Mouse (Mus musculus) hindbrain, embryonic 13.5 days (tissue): Measurements from ENCODE around the gene Cntn4. TPM values are rescaled to one million over a fixed set of nuclear protein-coding genes. Genes with fewer than 3 reads are reported as not detected.

Source experiments
- ATAC-seq: fragments of 200-750 bp; cut with Nextera tagmentation; 2 replicates; pipeline ENCODE4 v1.8.0; 2017; ENCODE audit warnings: moderate TSS enrichment; ENCODE audit not compliant: low FRiP score
- H3K27ac ChIP-seq: fragments of 300-500 bp; sonication (generic); 2 replicates; pipeline ENCODE4 v1.5.1; 2015; ENCODE audit warnings: inconsistent platforms, mild to moderate bottlenecking, moderate library complexity
- H3K27me3 ChIP-seq: fragments of 300-500 bp; sonication (generic); 2 replicates; pipeline ENCODE4 v1.6.1; 2015; ENCODE audit warnings: mild to moderate bottlenecking, inconsistent platforms
- H3K36me3 ChIP-seq: fragments of 300-500 bp; sonication (generic); 2 replicates; pipeline ENCODE4 v1.6.1; 2015; ENCODE audit warnings: mild to moderate bottlenecking, inconsistent platforms
- H3K4me1 ChIP-seq: fragments of 300-500 bp; sonication (generic); replicated peaks from 2 replicates; pipeline ENCODE4 v1.6.1; 2015; ENCODE audit warnings: inconsistent platforms
- H3K4me2 ChIP-seq: fragments of 300-500 bp; sonication (generic); 2 replicates; pipeline ENCODE4 v1.6.1; 2015; ENCODE audit warnings: inconsistent platforms, mild to moderate bottlenecking, moderate library complexity
- H3K4me3 ChIP-seq: fragments of 300-500 bp; sonication (generic); 2 replicates; pipeline ENCODE4 v1.5.1; 2015; ENCODE audit warnings: mild to moderate bottlenecking, inconsistent platforms
- H3K9ac ChIP-seq: fragments of 300-500 bp; sonication (generic); 2 replicates; pipeline ENCODE4 v1.6.1; 2015; ENCODE audit warnings: mild to moderate bottlenecking, inconsistent platforms
- H3K9me3 ChIP-seq: fragments of 300-500 bp; sonication (generic); 2 replicates; pipeline ENCODE4 v1.6.1; 2016; ENCODE audit warnings: inconsistent platforms
- WGBS: fragments of 180-500 bp; shearing (Covaris S2); methylation state at CpG from one replicate; pipeline ENCODE4 v1.1.7; 2015; 5-methylcytosine and 5-hydroxymethylcytosine counted together
- polyA plus RNA-seq: library from polyadenylated mRNA; unstranded; fragments of >200 nt; fragmentation: Nextera tagmentation; extraction: Ambion mirVana; gene quantifications from 2 replicates; pipeline ENCODE4 v1.2.1, GENCODE M21; 2015

The Cntn4 gene
- polyA plus RNA-seq, 1 experiment from 2014 or later = 18.3 TPM

DNA sequence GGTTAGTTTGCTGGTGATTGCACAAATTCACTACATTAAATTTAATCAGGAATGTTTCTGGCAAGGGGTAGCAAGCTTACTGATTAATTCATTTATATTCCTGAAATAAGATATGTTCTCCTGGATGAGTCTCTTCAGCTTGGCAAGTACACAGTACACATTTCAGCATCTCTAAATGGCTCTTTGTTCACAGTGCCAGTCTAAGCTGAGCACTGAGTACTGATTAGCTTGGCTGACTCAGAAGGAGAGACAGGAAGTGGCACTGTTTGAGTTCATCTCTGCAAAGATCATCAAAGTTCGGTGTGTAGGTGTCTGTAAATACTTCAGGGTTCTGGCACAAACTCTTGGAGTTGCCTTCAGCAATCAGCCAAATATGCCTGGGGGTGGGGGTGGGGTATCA, 169.8 kb downstream of the Cntn4 start:
- Histone ChIP-seq H3K9me3 (no peaks in the 10 kb centered on the region), H3K4me2 (no peak overlapping the region), H3K27me3 (no peaks in the 10 kb centered on the region), H3K4me3 (no peak overlapping the region), H3K36me3 (no peaks in the 10 kb centered on the region), H3K27ac (no peak overlapping the region), H3K4me1 (no peaks in the 10 kb centered on the region), H3K9ac (no peak overlapping the region)
- 71% methylated on average over 1 of the region's 1 CpGs for WGBS
- ATAC-seq = no peak

DNA sequence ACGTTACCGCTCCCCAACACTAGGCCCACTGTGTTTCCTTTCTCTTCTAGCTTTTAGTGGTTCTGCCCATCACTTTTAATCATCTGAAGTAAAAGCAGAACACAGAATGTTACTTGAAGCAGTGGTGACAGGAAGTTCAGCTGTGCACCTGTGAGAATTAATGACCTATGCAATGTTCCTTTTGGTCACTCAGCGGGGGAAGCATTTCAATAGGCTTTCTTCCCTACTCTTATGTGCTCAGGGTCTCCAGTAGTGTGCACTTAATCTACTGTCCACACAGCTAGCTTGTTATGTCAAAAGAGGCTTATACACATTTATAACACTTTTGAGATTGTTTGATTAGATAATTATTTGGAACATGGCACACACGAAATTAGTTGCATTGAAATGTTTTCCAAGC, 215.4 kb downstream of the Cntn4 start:
- Histone ChIP-seq H3K36me3 (no peaks in the 10 kb centered on the region), H3K27me3 (no peaks in the 10 kb centered on the region), H3K4me1 (no peaks in the 10 kb centered on the region), H3K27ac (no peak overlapping the region), H3K4me2 (no peak overlapping the region), H3K4me3 (no peak overlapping the region), H3K9ac (no peak overlapping the region), H3K9me3 (no peaks in the 10 kb centered on the region)
- 86% methylated on average over 4 of the region's 4 CpGs for WGBS
- no peak for ATAC-seq

- H3K4me3 ChIP-seq = no peak overlapping the region
- 79% methylated on average over 1 of the region's 1 CpGs for WGBS
- H3K27me3 ChIP-seq = no peaks in the 10 kb centered on the region
- H3K36me3 ChIP-seq = no peaks in the 10 kb centered on the region
- H3K9ac ChIP-seq = no peak overlapping the region
- no peak overlapping the region for H3K27ac ChIP-seq
- H3K9me3 ChIP-seq = no peaks in the 10 kb centered on the region
- no peak for ATAC-seq
- H3K4me1 ChIP-seq = no peaks in the 10 kb centered on the region
- H3K4me2 ChIP-seq = no peak overlapping the region
These were observed 261.0 kb downstream of the Cntn4 start for GRCm38 (mm10) chr6:105938485-105938884.

DNA sequence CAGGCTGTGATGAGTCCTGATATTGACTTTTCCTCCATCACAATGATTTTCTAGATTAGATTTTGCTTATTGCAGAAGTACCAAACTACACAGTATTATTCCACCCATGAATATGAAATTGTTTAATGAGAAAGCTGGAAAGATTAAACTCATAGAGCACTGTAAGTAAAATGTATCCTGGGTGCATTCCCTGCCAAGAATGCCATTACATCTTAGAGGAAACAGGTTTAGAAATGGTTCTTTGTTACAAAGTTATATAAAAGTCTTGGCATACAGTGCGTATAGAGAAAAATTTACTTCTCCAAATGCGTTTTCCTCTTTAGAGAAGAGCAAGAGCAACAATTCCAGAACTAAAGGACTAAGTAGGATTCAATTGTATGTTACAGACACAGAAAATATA, 261.8 kb downstream of the Cntn4 start:
- Histone ChIP-seq H3K27ac (no peak overlapping the region), H3K4me2 (no peak overlapping the region)
- WGBS = 83% methylated on average over 2 of the region's 2 CpGs

GRCm38 (mm10) chr6:105940591-105940990, 263.1 kb downstream of the Cntn4 start:
- H3K4me3 ChIP-seq = no peak overlapping the region
- no peak overlapping the region for H3K4me2 ChIP-seq
- H3K27ac ChIP-seq = no peak overlapping the region
- ATAC-seq = no peak
- no peaks in the 10 kb centered on the region for H3K36me3 ChIP-seq
- H3K4me1 ChIP-seq = no peaks in the 10 kb centered on the region
- H3K9me3 ChIP-seq = no peaks in the 10 kb centered on the region
- H3K9ac ChIP-seq = no peak overlapping the region
- no peaks in the 10 kb centered on the region for H3K27me3 ChIP-seq

More for the DNA sequence above, 261.8 kb downstream of the Cntn4 start:
- H3K9me3 ChIP-seq = no peaks in the 10 kb centered on the region
- H3K9ac ChIP-seq = no peak overlapping the region
- no peaks in the 10 kb centered on the region for H3K36me3 ChIP-seq
- no peaks in the 10 kb centered on the region for H3K4me1 ChIP-seq
- ATAC-seq = no peak
- H3K27me3 ChIP-seq = no peaks in the 10 kb centered on the region
- H3K4me3 ChIP-seq = no peak overlapping the region

DNA sequence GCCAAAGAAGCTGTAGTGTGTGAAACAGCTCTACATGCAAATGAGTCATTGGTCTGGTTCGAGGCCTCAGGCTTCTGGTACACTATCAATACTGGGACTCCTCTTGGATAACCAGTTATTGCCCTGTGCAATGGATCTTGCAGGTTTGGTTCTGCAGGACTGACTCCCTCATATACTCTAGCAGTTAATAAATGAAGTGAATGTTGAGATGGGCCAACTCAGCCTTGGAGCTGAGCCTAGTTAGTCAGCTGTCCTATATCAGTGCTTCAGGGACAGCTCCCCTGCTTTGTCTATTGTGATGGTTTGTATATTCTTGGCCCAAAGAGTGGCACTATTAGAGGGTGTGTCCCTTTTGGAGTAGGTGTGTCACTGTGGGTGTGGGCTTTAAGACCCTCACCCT, 314.0 kb downstream of the Cntn4 start:
- H3K9ac ChIP-seq = no peak overlapping the region
- H3K9me3 ChIP-seq = no peaks in the 10 kb centered on the region
- no peaks in the 10 kb centered on the region for H3K27me3 ChIP-seq
- H3K4me3 ChIP-seq = no peak overlapping the region
- no peak for ATAC-seq
- 86% methylated on average over 1 of the region's 1 CpGs for WGBS
- no peak overlapping the region for H3K4me2 ChIP-seq
- H3K27ac ChIP-seq = no peak overlapping the region
- H3K4me1 ChIP-seq = no peaks in the 10 kb centered on the region
- no peaks in the 10 kb centered on the region for H3K36me3 ChIP-seq

- no peak for ATAC-seq
- Histone ChIP-seq H3K4me3 (no peak overlapping the region), H3K27me3 (no peaks in the 10 kb centered on the region), H3K36me3 (no peaks in the 10 kb centered on the region), H3K4me1 (no peaks in the 10 kb centered on the region), H3K4me2 (no peak overlapping the region), H3K9me3 (no peaks in the 10 kb centered on the region), H3K9ac (no peak overlapping the region), H3K27ac (no peak overlapping the region)
- 90% methylated on average over 5 of the region's 5 CpGs for WGBS
These were observed 335.6 kb downstream of the Cntn4 start for GRCm38 (mm10) chr6:106013018-106013417.

DNA sequence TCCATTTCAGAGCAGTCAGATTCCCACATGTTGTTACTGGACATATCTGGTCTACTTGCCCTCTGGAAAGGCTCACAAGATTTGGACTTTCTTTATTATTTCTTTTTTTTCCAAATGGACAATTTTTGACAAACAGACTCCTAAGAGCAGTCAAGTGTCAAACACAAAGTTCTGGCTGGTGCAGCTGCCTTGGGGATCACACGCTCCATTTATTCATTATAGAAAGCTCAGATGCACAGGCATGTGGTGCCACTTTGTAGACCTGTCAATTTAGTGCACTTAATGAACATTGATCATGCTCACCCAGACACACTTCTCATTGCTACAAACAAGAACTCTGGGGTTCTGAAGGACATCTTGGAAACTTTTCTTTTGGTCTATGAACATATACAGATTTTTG, 337.7 kb downstream of the Cntn4 start:
- no peaks in the 10 kb centered on the region for H3K27me3 ChIP-seq
- H3K27ac ChIP-seq = no peak overlapping the region
- WGBS = 58% methylated on average over 1 of the region's 1 CpGs
- no peak overlapping the region for H3K4me3 ChIP-seq
- H3K9me3 ChIP-seq = no peaks in the 10 kb centered on the region
- H3K4me1 ChIP-seq = no peaks in the 10 kb centered on the region
- H3K4me2 ChIP-seq = no peak overlapping the region
- no peak for ATAC-seq
- no peaks in the 10 kb centered on the region for H3K36me3 ChIP-seq
- H3K9ac ChIP-seq = no peak overlapping the region

DNA sequence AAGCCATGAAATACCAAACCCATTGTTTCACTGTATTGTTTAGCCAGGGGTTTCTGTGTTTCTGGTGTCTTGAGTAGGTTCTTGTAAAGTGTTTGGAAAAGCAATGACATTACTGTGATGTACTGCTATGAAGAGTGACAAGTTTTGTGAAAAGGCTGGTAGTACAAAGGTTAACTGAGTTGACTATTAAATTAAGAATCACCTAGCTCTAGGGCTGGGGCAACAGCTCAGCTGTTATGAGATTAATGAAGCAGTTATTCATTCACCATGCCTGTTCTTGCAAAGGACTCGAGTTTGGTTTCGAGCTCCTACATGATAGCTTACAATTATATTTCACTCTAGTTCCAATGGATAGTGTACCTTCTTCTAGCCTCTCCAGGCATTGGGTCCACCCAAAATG, 371.4 kb downstream of the Cntn4 start:
- Histone ChIP-seq H3K4me2 (no peak overlapping the region), H3K4me3 (no peak overlapping the region), H3K9me3 (no peaks in the 10 kb centered on the region), H3K9ac (no peak overlapping the region), H3K27me3 (no peaks in the 10 kb centered on the region), H3K36me3 (no peaks in the 10 kb centered on the region), H3K4me1 (no peaks in the 10 kb centered on the region), H3K27ac (no peak overlapping the region)
- WGBS = 81% methylated on average over 2 of the region's 2 CpGs
- ATAC-seq = no peak

DNA sequence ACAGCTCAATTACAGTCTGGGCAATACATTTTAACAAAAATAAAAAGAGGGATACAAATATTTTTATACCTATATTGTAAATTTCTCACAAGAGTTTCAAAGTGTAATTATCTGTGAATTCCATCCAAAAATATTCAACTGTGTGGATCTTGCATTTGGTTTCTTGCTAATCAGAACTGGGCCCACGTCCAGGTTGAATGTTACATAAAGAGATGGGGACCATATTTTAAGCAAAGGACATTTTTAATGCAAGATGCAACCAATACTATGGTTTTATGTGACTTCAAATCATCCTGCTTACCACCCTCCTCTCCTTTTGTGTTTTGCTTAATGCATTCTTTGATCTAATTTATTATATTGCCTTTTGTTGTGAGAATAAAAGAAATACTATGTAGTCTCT, 378.7 kb downstream of the Cntn4 start:
- H3K36me3 ChIP-seq = no peaks in the 10 kb centered on the region
- no peak for ATAC-seq
- no peak overlapping the region for H3K4me3 ChIP-seq
- no peak overlapping the region for H3K4me2 ChIP-seq
- H3K9me3 ChIP-seq = no peaks in the 10 kb centered on the region
- no peaks in the 10 kb centered on the region for H3K4me1 ChIP-seq
- H3K27ac ChIP-seq = no peak overlapping the region
- WGBS = 86% methylated on average over 1 of the region's 1 CpGs
- no peak overlapping the region for H3K9ac ChIP-seq
- no peaks in the 10 kb centered on the region for H3K27me3 ChIP-seq

GRCm38 (mm10) chr6:106078071-106078603, 400.7 kb downstream of the Cntn4 start:
- no peaks in the 10 kb centered on the region for H3K9me3 ChIP-seq
- WGBS = 27% methylated on average over 4 of the region's 4 CpGs
- H3K9ac ChIP-seq = no peak overlapping the region
- H3K36me3 ChIP-seq = no peaks in the 10 kb centered on the region
- peak; percentile 68; the same call in 1 of the 2 replicates for ATAC-seq
- peak overlapping the region; percentile 52; the same call in 1 of the 2 replicates for H3K27ac ChIP-seq
- H3K4me2 ChIP-seq = no peak overlapping the region
- H3K27me3 ChIP-seq = no peaks in the 10 kb centered on the region
- no peaks in the 10 kb centered on the region; the same call in 1 of the 2 replicates for H3K4me1 ChIP-seq
- no peak overlapping the region for H3K4me3 ChIP-seq

GRCm38 (mm10) chr6:106078629-106079028, 401.2 kb downstream of the Cntn4 start:
- H3K4me3 ChIP-seq = no peak overlapping the region
- H3K4me1 ChIP-seq = no peaks in the 10 kb centered on the region; the same call in 1 of the 2 replicates
- H3K27me3 ChIP-seq = no peaks in the 10 kb centered on the region

DNA sequence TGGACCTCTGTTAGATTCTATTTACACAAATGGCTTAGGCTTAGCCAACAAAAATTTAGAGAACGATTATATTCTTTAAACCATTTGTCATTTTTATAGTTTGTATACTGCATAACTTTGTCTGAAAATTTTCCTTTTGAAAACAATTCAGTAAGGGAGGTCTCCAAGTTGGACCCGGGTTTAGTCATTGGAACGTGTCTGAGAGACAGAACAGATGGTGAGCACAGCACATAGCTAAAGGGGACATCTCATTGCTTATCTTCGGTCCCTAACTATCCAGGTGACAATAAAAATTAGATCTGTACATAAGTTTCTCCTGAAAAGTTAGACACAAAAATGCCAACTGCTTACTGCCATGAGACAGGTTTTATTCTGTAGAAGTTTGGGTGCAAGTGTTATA, 420.4 kb downstream of the Cntn4 start:
- no peak for ATAC-seq
- Histone ChIP-seq H3K4me2 (no peak overlapping the region), H3K27ac (no peak overlapping the region), H3K4me1 (no peaks in the 10 kb centered on the region), H3K9ac (no peak overlapping the region), H3K27me3 (no peaks in the 10 kb centered on the region), H3K9me3 (no peaks in the 10 kb centered on the region), H3K36me3 (no peaks in the 10 kb centered on the region), H3K4me3 (no peak overlapping the region)
- WGBS = 84% methylated on average over 4 of the region's 4 CpGs

More at GRCm38 (mm10) chr6:106078629-106079028, 401.2 kb downstream of the Cntn4 start:
- Histone ChIP-seq H3K27ac (no peak overlapping the region), H3K4me2 (no peak overlapping the region), H3K36me3 (no peaks in the 10 kb centered on the region), H3K9ac (no peak overlapping the region), H3K9me3 (no peaks in the 10 kb centered on the region)
- ATAC-seq = no peak
